Mouse (Mus musculus): ENCODE measurements around the gene Klhdc7b. TPM values are rescaled to one million over a fixed set of nuclear protein-coding genes. Genes with fewer than 3 reads are reported as not detected.
A peak's percentile ranks its signal among the peaks of the same experiment; 100 is the strongest.

Gene Klhdc7b
- polyA plus RNA-seq, 1 experiment from 2014 or later: not detected

DNA sequence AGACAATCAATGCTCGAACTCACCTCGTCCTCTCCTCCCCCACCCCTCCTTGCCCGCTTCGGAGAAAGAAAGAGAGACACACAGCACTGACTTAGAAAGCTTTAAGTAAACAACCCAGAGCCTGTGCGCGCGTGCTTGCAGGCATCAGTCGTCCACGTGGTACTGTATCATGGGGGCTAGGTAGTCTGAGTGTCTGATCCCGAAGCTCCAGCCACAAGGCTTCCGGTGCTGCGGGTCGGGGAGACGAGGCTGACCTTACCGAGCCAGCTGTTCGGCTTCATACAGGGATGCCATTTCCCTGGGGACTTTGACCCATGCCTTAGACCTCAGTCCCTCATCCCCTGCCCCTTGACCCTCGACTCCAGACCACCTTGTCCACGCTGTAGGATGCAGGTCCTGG lies 7.4 kb upstream of the Klhdc7b start:
- no peaks in the 10 kb centered on the region for H3K36me3 ChIP-seq (ENCODE audit: insufficient read depth, low read length)
- DNase-seq (ENCODE audit: low spot score): peak; percentile 3
- no peak overlapping the region for H3K4me3 ChIP-seq (replicated peaks; ENCODE audit: low read depth, low read length)
- H3K9me3 ChIP-seq (replicated peaks; ENCODE audit: low read length): no peaks in the 10 kb centered on the region
- ATAC-seq (replicated peaks; ENCODE audit: low FRiP score, low read depth): no peak
- no peak overlapping the region for H3K9ac ChIP-seq (ENCODE audit: low read depth, low read length)
- H3K27ac ChIP-seq: no peak overlapping the region
- peak overlapping the region; percentile 25; the same call in 1 of the 2 replicates for H3K4me2 ChIP-seq (ENCODE audit: low read length)
- peaks cover 33% of the 10 kb centered on the region for H3K4me1 ChIP-seq (replicated peaks; ENCODE audit: insufficient read depth, low read length)
- TF ChIP-seq CTCF (IDR thresholded peaks at IDR 0.05; ENCODE audit: low read depth): no peak
- 6% methylated on average over 18 of the region's 18 CpGs for WGBS
- peaks cover 36% of the 10 kb centered on the region for H3K27me3 ChIP-seq (ENCODE audit: insufficient read depth, low read length)

GRCm38 (mm10) chr15:89377938-89378828 lies 6.5 kb upstream of the Klhdc7b start:
- H3K4me3 ChIP-seq (replicated peaks; ENCODE audit: low read depth, low read length): peak overlapping the region; percentile 39
- H3K4me1 ChIP-seq (replicated peaks; ENCODE audit: insufficient read depth, low read length): peaks cover 25% of the 10 kb centered on the region
- ATAC-seq (replicated peaks; ENCODE audit: low FRiP score, low read depth) (no peak), DNase-seq (ENCODE audit: low spot score) (no peak)
- H3K27me3 ChIP-seq (ENCODE audit: insufficient read depth, low read length): peaks cover 36% of the 10 kb centered on the region
- no peaks in the 10 kb centered on the region for H3K36me3 ChIP-seq (ENCODE audit: insufficient read depth, low read length)
- TF ChIP-seq CTCF (IDR thresholded peaks at IDR 0.05; ENCODE audit: low read depth): no peak
- H3K4me2 ChIP-seq (ENCODE audit: low read length): peak overlapping the region; percentile 62
- H3K9ac ChIP-seq (ENCODE audit: low read depth, low read length): peak overlapping the region; percentile 24; the same call in 1 of the 2 replicates
- H3K27ac ChIP-seq: no peak overlapping the region
- WGBS: 12% methylated on average over 46 of the region's 46 CpGs
- H3K9me3 ChIP-seq (replicated peaks; ENCODE audit: low read length): no peaks in the 10 kb centered on the region

DNA sequence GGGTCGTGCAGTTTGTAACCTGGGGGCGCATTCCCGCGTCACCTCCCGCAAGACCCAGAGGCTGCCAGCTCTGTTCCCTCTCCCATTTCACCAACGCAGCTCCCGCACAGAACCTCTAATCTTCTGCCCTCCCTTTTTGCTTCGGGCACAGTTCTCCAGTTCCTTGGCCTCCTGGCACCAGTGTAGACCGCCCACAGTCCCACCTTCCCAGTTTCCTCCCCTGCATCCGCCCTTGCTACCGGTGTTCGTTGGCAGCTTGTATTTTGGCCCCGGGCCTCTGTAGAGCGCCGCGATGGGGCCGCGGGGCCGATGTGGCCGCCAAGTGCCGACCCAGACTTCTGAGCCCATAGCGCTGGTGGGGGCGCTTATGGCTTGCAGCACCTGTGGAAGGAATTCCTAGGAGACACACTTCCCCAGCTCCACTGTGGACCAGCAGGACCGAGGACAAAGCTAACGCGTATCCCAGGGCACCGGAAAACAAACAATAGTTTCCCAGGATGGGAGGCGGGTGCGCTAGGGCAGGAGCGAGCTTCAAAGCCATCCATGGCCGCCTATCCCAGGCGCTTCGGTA lies 5.8 kb upstream of the Klhdc7b start, which contains the start of gene Odf3b:
Gene Odf3b (minus strand): TSS at position 452 of the 571 bp plus-strand sequence.
- peaks cover 24% of the 10 kb centered on the region for H3K4me1 ChIP-seq (replicated peaks; ENCODE audit: insufficient read depth, low read length)
- WGBS: 1% methylated on average over 30 of the region's 33 CpGs
- ATAC-seq (replicated peaks; ENCODE audit: low FRiP score, low read depth) (no peak), DNase-seq (ENCODE audit: low spot score) (peak; percentile 44)
- peak within 1 kb of the TSS; percentile 39 for H3K4me3 ChIP-seq (replicated peaks; ENCODE audit: low read depth, low read length)
- H3K4me2 ChIP-seq (ENCODE audit: low read length): peak within 1 kb of the TSS; percentile 62
- H3K27ac ChIP-seq: no peak within 1 kb of the TSS
- no peak for TF ChIP-seq CTCF (IDR thresholded peaks at IDR 0.05; ENCODE audit: low read depth)
- peaks cover 36% of the 10 kb centered on the region for H3K27me3 ChIP-seq (ENCODE audit: insufficient read depth, low read length)
- no peaks in the 10 kb centered on the region for H3K36me3 ChIP-seq (ENCODE audit: insufficient read depth, low read length)
- H3K9me3 ChIP-seq (replicated peaks; ENCODE audit: low read length): no peaks in the 10 kb centered on the region
- peak within 1 kb of the TSS; percentile 24 for H3K9ac ChIP-seq (ENCODE audit: low read depth, low read length)

GRCm38 (mm10) chr15:89379429-89379828 lies 5.3 kb upstream of the Klhdc7b start:
- no peak for TF ChIP-seq CTCF (IDR thresholded peaks at IDR 0.05; ENCODE audit: low read depth)
- Histone ChIP-seq H3K27me3 (ENCODE audit: insufficient read depth, low read length) (peaks cover 36% of the 10 kb centered on the region), H3K4me3 (replicated peaks; ENCODE audit: low read depth, low read length) (peak overlapping the region; percentile 39), H3K36me3 (ENCODE audit: insufficient read depth, low read length) (no peaks in the 10 kb centered on the region), H3K9me3 (replicated peaks; ENCODE audit: low read length) (no peaks in the 10 kb centered on the region), H3K4me1 (replicated peaks; ENCODE audit: insufficient read depth, low read length) (peaks cover 19% of the 10 kb centered on the region), H3K9ac (ENCODE audit: low read depth, low read length) (no peak overlapping the region), H3K4me2 (ENCODE audit: low read length) (peak overlapping the region; percentile 62), H3K27ac (no peak overlapping the region)
- 13% methylated on average over 10 of the region's 10 CpGs for WGBS
- ATAC-seq (replicated peaks; ENCODE audit: low FRiP score, low read depth) (no peak), DNase-seq (ENCODE audit: low spot score) (no peak)

- Histone ChIP-seq H3K27ac (no peak overlapping the region), H3K9me3 (replicated peaks; ENCODE audit: low read length) (no peaks in the 10 kb centered on the region), H3K4me3 (replicated peaks; ENCODE audit: low read depth, low read length) (no peak overlapping the region), H3K4me1 (replicated peaks; ENCODE audit: insufficient read depth, low read length) (no peaks in the 10 kb centered on the region), H3K36me3 (ENCODE audit: insufficient read depth, low read length) (no peaks in the 10 kb centered on the region), H3K9ac (ENCODE audit: low read depth, low read length) (no peak overlapping the region), H3K4me2 (ENCODE audit: low read length) (no peak overlapping the region), H3K27me3 (ENCODE audit: insufficient read depth, low read length) (no peaks in the 10 kb centered on the region)
- ATAC-seq (replicated peaks; ENCODE audit: low FRiP score, low read depth) (no peak), DNase-seq (ENCODE audit: low spot score) (no peak)
- 31% methylated on average over 12 of the region's 12 CpGs for WGBS
- no peak for TF ChIP-seq CTCF (IDR thresholded peaks at IDR 0.05; ENCODE audit: low read depth)
Measured at GRCm38 (mm10) chr15:89387127-89387526, 2.4 kb downstream of the Klhdc7b start.

GRCm38 (mm10) chr15:89390081-89390480 lies 5.4 kb downstream of the Klhdc7b start:
- no peak overlapping the region for H3K27ac ChIP-seq
- no peaks in the 10 kb centered on the region for H3K36me3 ChIP-seq (ENCODE audit: insufficient read depth, low read length)
- H3K4me1 ChIP-seq (replicated peaks; ENCODE audit: insufficient read depth, low read length): no peaks in the 10 kb centered on the region
- no peak overlapping the region for H3K4me2 ChIP-seq (ENCODE audit: low read length)
- WGBS: 94% methylated on average over 10 of the region's 10 CpGs
- ATAC-seq (replicated peaks; ENCODE audit: low FRiP score, low read depth) (no peak), DNase-seq (ENCODE audit: low spot score) (no peak)
- no peaks in the 10 kb centered on the region for H3K9me3 ChIP-seq (replicated peaks; ENCODE audit: low read length)
- no peak overlapping the region for H3K9ac ChIP-seq (ENCODE audit: low read depth, low read length)
- TF ChIP-seq CTCF (IDR thresholded peaks at IDR 0.05; ENCODE audit: low read depth): no peak
- H3K4me3 ChIP-seq (replicated peaks; ENCODE audit: low read depth, low read length): no peak overlapping the region
- no peaks in the 10 kb centered on the region for H3K27me3 ChIP-seq (ENCODE audit: insufficient read depth, low read length)
